Mouse (Mus musculus) megakaryocyte progenitor cell, adult 5-6 weeks (primary cell): Measurements from ENCODE around the gene Gm13030. TPM values are rescaled to one million over a fixed set of nuclear protein-coding genes. Genes with fewer than 3 reads are reported as not detected.
A peak's percentile ranks its signal among the peaks of the same experiment; 100 is the strongest.
"Not testable (repeated sequence)": the region's sequence is repeated elsewhere in the genome, so short reads cannot be mapped to it uniquely, and the experiment has no call there.

Source experiments
- ATAC-seq: replicated peaks from 2 replicates; pipeline ENCODE4 v1.8.0; 2016; ENCODE audit warnings: mild to moderate bottlenecking, moderate TSS enrichment, inconsistent platforms; ENCODE audit not compliant: poor library complexity
- total RNA-seq, 2 experiments: library from RNA; stranded (forward) in 1 of 2; stranded (reverse) in 1 of 2; fragments of 157-497, 149-512 nt in 1 of 2; fragments of 200-1000 nt in 1 of 2; gene quantifications; 2 replicates each; pipeline versions ENCODE4 v1.2.3 to v1.2.4; 2015 to 2017

The Gm13030 gene
- total RNA-seq (2015) (not detected in 2 replicates), total RNA-seq (2017) (not detected in 2 replicates)

DNA sequence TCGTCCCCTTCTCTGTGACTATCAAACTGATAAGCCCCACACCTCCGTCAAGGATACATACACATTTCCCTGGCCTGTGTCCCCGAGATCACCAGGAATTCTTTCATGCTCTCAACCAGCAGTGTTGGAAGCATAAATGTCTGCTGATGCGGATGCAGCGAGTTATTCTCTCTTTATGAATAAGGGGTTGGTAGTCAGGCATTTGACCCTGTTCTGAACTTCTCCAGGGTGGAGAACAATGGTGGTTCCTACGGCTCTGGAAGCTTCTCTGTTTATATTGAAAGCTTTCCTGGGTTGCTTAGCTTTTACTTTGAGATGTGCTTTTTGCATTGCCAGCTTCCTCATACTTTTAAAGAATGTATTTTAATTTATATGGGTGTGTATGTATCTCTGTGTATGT is at the start of gene Gm13030:
Gene Gm13030, minus strand, starts transcription at position 101 of the 400 bp plus-strand sequence.
- no peak for ATAC-seq

GRCm38 (mm10) chr4:138922131-138922459 is 48.3 kb upstream of the Gm13030 start:
- peak; percentile 100 for ATAC-seq

GRCm38 (mm10) chr4:138921254-138922130 is 47.7 kb upstream of the Gm13030 start:
- ATAC-seq: 0 out of 2 replicates have a peak, but pooled peaks have one; percentile 10

DNA sequence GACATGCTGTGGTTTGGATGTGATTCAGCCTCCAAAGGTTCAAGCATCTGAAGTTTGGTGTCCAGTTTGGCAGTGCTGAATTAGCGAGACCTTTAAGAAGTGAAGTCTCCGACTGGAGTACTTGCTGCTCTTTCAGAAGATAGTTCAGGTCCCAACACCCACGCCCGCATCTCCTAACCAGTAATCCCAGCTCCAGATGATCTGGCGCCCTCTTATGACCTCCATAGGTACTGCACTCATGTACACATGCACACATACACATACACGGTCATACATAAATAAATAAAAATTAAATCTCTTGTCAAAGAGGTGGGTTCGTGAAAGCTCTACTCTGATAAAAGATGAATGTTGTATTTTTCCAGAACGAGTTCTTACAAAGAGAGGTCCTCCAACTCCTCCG is 43.5 kb upstream of the Gm13030 start:
- ATAC-seq: no peak

- ATAC-seq: peak; percentile 96
Observed at GRCm38 (mm10) chr4:138913797-138914196, 40.0 kb upstream of the Gm13030 start, which contains the start of gene Otud3. Gene Otud3 (minus strand): TSS chr4:138913945.

DNA sequence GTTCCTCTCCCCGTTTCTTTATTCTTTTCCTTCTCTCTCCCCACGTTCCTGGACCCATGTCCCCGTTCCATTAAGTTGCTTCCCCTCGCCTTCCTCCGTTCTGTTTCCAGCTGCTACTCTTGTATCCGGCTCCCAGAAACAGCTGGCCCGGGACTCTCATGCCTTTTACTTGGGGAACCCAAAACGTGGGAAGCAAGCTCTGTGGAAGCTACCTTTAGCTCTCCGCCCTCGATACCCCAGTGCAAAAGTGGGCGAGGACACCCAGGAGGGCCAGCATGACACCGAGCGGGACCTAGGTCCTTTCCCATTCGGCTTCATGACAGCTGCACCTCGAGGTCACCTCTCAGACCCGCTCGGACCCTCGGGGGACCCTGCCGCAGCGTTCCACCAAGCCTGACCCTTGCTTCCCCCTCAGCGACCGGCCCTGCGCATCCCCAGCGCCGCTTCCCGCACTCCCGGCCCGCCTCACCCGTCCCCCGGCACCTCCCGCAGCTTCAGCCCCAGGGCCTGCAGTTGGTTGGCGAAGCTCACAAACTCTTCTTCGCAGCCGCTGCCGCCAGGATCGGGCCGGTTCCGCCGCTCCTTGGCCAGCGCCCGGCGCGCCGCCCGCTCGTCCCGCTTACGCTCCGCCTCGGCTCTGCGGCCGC is 39.5 kb upstream of the Gm13030 start:
- peak; percentile 10 for ATAC-seq

- ATAC-seq: peak; percentile 82
Observed at GRCm38 (mm10) chr4:138905624-138906337, 32.0 kb upstream of the Gm13030 start.

DNA sequence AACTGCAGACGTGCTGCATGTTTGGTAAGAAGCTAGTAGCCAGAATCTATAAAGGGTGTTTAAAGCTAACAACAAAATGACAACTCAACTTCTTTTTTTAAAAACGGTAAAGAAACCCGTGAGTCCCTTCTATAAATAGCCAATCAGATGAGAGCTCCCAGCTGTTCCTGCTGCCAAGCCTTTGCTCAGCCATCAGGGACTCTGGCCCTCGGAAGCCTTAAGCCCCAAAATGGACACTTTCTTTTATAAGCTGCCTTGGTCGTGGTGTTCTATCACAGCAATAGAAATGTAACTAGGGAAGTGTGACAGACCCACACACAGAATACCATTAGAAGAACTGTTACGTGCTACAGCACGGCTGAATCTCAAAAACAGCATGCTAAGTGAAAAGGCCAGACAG is 25.6 kb upstream of the Gm13030 start:
- no peak for ATAC-seq

DNA sequence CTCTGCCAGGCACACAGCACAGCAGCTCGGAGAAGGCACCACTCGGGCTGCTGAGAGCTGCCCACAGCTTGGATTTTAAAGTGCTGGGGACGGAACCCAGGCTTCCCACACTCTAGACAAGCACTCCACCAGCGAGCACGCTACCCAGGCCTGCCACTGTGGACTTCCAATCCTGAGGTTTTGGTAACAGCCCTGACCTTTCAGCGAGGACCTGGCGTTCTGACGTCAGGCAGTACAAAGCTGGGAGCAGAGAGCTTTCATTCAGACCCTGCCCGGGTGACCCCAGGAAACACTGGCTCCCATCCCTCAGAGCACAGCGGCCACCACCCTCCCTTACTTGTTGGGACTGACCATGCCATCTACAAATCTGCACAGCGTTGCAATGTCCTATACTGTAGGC is 20.0 kb upstream of the Gm13030 start:
- ATAC-seq: not testable (repeated sequence)

DNA sequence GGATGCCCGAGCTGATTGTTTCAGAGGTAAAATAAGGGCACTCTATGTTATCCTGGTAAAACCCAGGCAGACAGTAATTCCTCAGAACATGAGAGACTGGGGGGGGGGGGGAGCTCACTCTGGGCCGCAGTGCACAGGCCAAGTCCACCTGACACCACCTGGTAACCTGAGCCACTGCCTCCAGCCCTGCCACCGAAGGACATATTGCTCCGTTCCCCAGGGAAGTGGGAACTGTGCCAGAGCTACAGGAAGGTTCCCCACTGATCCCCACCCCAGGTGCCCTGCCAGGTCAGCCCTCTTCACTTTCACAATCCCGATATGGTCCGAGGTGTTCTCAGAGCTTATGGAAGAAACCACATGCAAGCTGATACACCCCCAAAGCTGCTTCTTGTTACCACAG is 18.9 kb upstream of the Gm13030 start:
- ATAC-seq: no peak

DNA sequence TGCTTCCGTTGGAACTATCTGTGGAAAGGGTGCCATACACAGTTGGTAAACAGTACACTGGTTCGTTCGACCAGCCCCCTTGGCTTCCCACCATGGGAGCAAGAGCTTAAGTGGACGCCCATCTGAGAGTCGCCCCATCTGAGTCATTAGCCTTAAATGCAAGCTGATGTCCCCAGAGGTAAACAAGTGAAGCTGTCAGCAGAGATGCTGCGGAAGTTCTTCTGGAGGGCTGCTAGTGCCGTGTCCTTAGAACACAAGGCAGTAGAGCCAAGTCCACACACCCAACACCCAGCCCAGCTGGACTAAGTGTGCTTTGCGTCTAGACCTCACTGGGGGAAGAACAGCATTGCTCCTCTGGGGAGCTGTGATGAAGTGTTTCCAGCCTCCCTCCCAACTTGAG is 15.9 kb upstream of the Gm13030 start:
- ATAC-seq: no peak

GRCm38 (mm10) chr4:138889165-138889564 is 15.4 kb upstream of the Gm13030 start:
- ATAC-seq: no peak

DNA sequence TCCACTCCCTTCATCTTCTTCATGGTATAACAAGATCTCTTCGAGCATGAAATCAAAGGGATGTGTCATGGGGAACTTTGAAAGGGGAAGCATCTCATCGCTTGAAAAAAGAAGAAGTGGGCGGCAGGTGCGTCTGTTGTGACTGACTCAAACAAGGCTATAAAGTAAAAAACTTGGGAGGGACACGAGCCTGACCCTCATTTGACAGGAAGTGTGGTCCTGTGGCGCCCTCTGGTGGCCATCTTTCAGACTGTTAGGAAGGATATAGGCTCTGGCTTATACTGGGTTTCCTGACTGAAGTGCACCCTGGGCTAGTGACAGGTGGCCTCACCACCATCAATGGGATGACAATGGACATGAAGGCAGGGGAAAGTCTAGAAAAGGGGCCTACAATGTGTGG is 10.5 kb upstream of the Gm13030 start:
- peak; percentile 96 for ATAC-seq

GRCm38 (mm10) chr4:138882179-138882578 is 8.4 kb upstream of the Gm13030 start:
- ATAC-seq: no peak

DNA sequence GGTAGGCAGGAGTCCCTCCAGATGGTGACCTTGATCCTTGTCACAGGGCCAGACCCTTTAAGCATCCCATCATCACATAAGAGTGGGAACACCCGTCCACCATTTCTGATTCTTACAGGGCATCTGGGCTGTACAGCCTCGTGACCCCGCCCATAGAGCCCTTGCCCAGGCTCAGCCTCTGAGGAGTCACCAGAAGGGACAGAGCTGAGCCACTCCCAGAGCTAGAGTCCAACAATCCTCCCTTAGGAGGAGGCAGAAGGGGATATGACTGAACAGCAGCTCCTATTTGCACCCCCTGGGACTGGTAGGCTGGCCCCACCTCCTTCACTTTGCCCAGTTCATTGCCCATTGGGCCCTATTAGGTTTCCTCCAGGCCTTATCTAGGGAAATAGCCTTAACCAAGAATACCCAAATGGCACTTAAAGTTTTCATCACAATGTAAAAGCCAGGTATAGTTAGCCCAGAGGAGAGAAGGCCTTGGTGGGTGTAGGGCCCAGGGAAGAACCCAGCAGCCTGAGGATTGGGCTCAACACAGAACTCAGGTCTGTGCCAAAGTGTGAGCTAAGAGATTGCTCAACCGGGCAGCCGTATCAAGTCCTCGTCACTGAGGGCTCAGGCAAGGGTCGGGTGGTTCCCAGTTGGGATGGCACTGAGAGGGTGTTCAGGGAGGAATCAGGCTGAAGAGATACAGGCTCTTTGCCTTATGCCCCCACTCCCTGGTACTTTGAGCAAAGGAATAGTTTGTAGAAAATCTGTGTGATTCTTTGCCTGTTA is 7.2 kb upstream of the Gm13030 start:
- ATAC-seq: no peak

- no peak for ATAC-seq
Observed at GRCm38 (mm10) chr4:138879808-138880207, 6.0 kb upstream of the Gm13030 start.

GRCm38 (mm10) chr4:138878783-138879182 is 5.0 kb upstream of the Gm13030 start:
- ATAC-seq: no peak

GRCm38 (mm10) chr4:138877731-138878130 is 4.0 kb upstream of the Gm13030 start, which contains the start of gene Pla2g2e:
Gene Pla2g2e (plus strand): TSS chr4:138877942.
- ATAC-seq: no peak

DNA sequence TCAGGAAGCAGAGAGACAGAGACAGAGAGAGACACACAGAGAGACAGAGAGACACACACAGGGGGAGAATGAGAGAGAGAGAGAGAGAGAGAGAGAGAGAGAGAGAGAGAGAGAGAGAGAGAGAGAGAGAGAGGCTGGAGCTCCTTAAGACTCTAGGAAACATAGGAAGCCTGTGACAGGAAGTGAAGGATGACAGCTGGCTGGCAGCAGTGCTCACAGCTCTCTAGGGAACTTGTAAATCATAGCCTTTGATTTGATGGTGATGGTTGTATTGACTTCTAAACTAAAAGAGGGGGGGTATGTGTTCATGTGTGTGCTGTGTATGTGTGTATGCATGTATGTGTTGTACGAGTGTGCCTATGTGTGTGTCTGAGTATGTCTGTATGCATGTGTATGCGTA is 2.2 kb upstream of the Gm13030 start:
- no peak for ATAC-seq

- ATAC-seq: not testable (repeated sequence)
Observed at GRCm38 (mm10) chr4:138875275-138875674, 1.5 kb upstream of the Gm13030 start.

GRCm38 (mm10) chr4:138868666-138869065 is 5.1 kb downstream of the Gm13030 start:
- no peak for ATAC-seq
